ENCODE assay signal across 12 mouse cellular contexts in genomic region chr2:33037429-33037828, GRCm38 (mm10). TPM values are rescaled to one million over a fixed set of nuclear protein-coding genes. Genes with fewer than 3 reads are reported as not detected.
DNase-seq lines count a peak whose midpoint lies in the region; ATAC-seq and TF ChIP-seq lines count a peak whose summit lies in the region.
"Had no signal": no experiment of that assay in that cellular context is flagged by ENCODE, and none has a peak within 500 bp of the region (broad histone marks: within the 10 kb centered on the region; RNA-seq: fewer than 3 reads in every experiment).

No protein-coding gene starts in this region.

- H3K4me1 ChIP-seq in hindbrain, embryonic 15.5 days (replicated peaks): 0 out of 2 replicates have a peak, but pooled peaks cover 4% of the 10 kb centered on the region
- H3K4me1 ChIP-seq in hindbrain, embryonic 12.5 days: no peaks in the 10 kb centered on the region
- H3K4me1 ChIP-seq in intestine, embryonic 15.5 days (replicated peaks): no peaks in the 10 kb centered on the region

- peaks cover 16% of the 10 kb centered on the region; the same call in 1 of the 2 replicates for H3K36me3 ChIP-seq in hindbrain, embryonic 15.5 days
- H3K36me3 ChIP-seq in hindbrain, embryonic 12.5 days: no peaks in the 10 kb centered on the region
- H3K36me3 ChIP-seq in intestine, embryonic 15.5 days: no peaks in the 10 kb centered on the region

- no peak overlapping the region for H3K4me2 ChIP-seq in hindbrain, embryonic 15.5 days
- no peak overlapping the region for H3K4me2 ChIP-seq in hindbrain, embryonic 12.5 days (replicated peaks)
- no peak overlapping the region for H3K4me2 ChIP-seq in intestine, embryonic 15.5 days (replicated peaks)

- peak; percentile 83 for ATAC-seq in hindbrain, embryonic 15.5 days (ENCODE audit: low FRiP score, low read depth)
- ATAC-seq in hindbrain, embryonic 12.5 days (ENCODE audit: low FRiP score): no peak
- ATAC-seq in intestine, embryonic 15.5 days: no peak
- ATAC-seq: CD4-positive, CD25-positive, alpha-beta regulatory T cell, adult 4 months had no signal

- no peaks in the 10 kb centered on the region for H3K9me3 ChIP-seq in hindbrain, embryonic 15.5 days
- H3K9me3 ChIP-seq in hindbrain, embryonic 12.5 days (replicated peaks): no peaks in the 10 kb centered on the region
- H3K9me3 ChIP-seq in intestine, embryonic 15.5 days: no peaks in the 10 kb centered on the region

- no peak for TF ChIP-seq POLR2A in brain, embryonic 14.5 days (IDR thresholded peaks at IDR 0.05; ENCODE audit: borderline replicate concordance, extremely low read depth, insufficient read depth, insufficient read length, poor library complexity, severe bottlenecking)

- H3K4me3 ChIP-seq in hindbrain, embryonic 15.5 days: no peak overlapping the region
- H3K4me3 ChIP-seq in hindbrain, embryonic 12.5 days: no peak overlapping the region
- H3K4me3 ChIP-seq in intestine, embryonic 15.5 days (replicated peaks): no peak overlapping the region
- H3K4me3 ChIP-seq: erythroblast, embryonic 14.5 days had no signal

- TF ChIP-seq CTCF in brain, embryonic 14.5 days (IDR thresholded peaks at IDR 0.05; ENCODE audit: borderline replicate concordance, extremely low read depth, insufficient read depth, insufficient read length): no peak

- DNase-seq in brain, embryonic 14.5 days (ENCODE audit: low read depth): peak; percentile 76
- peak; percentile 60 to 72 for DNase-seq in layer of hippocampus, postnatal 10 days (ENCODE audit: low spot score in 2 of 2)
- peak; percentile 69 to 84 for DNase-seq in right cerebral cortex, adult 2 months (ENCODE audit: low spot score in 2 of 2)
- no peak for DNase-seq in thymus, adult 18-20 months
- DNase-seq in cerebellum, postnatal 36 days: no peak
- DNase-seq: kidney, postnatal 36 days; thymus, postnatal 25 days had no signal

- 43% methylated on average over 1 of the region's 1 CpGs for WGBS in hindbrain, embryonic 15.5 days
- 74% methylated on average over 1 of the region's 1 CpGs for WGBS in hindbrain, embryonic 12.5 days
- WGBS in intestine, embryonic 15.5 days: 85% methylated on average over 1 of the region's 1 CpGs

- no peak overlapping the region for H3K9ac ChIP-seq in hindbrain, embryonic 15.5 days
- no peak overlapping the region for H3K9ac ChIP-seq in hindbrain, embryonic 12.5 days
- no peak overlapping the region for H3K9ac ChIP-seq in intestine, embryonic 15.5 days

- H3K27ac ChIP-seq in hindbrain, embryonic 15.5 days (replicated peaks): no peak overlapping the region
- no peak overlapping the region for H3K27ac ChIP-seq in hindbrain, embryonic 12.5 days
- H3K27ac ChIP-seq in intestine, embryonic 15.5 days: no peak overlapping the region

- no peaks in the 10 kb centered on the region for H3K27me3 ChIP-seq in hindbrain, embryonic 15.5 days
- H3K27me3 ChIP-seq in hindbrain, embryonic 12.5 days: no peaks in the 10 kb centered on the region
- H3K27me3 ChIP-seq in intestine, embryonic 15.5 days (replicated peaks): no peaks in the 10 kb centered on the region

RNA-seq across cellular contexts. Expression of gene Slc2a8, which starts 55.5 kb away (rescaled TPM):
- 19.8 and 24.5 TPM in 2 replicates for polyA plus RNA-seq in hindbrain, embryonic 15.5 days (2015; fragmentation: Nextera tagmentation; extraction: Ambion mirVana)
- 22.4 and 23.9 TPM in 2 replicates for polyA plus RNA-seq in hindbrain, embryonic 12.5 days (2016; fragmentation: Nextera tagmentation; extraction: Ambion mirVana)
- polyA plus RNA-seq in brain, embryonic 14.5 days (2012; rRNA removed): 26.9 and 40.6 TPM in 2 replicates
- total RNA-seq in layer of hippocampus, postnatal 10 days (2021): 10 to 100 TPM; 23.2 to 26.9 TPM
- 16.8 and 19.3 TPM in 2 replicates for polyA plus RNA-seq in intestine, embryonic 15.5 days (2015; fragmentation: Nextera tagmentation; extraction: Ambion mirVana)

Comparison
In these comparisons a context has a peak if more than half of its experiments do, and no peak if none do; other contexts are left out.
1. DNase-seq: peak in brain, embryonic 14.5 days (single experiment), layer of hippocampus, postnatal 10 days (2 of 2) and right cerebral cortex, adult 2 months (2 of 2); none in thymus, adult 18-20 months (0 of 2) and cerebellum, postnatal 36 days (0 of 2).